Mouse (Mus musculus) adrenal gland, postnatal 10 days (tissue): ENCODE data around the gene Chmp1a. TPM values are rescaled to one million over a fixed set of nuclear protein-coding genes. Genes with fewer than 3 reads are reported as not detected.

ENCODE experiments used
- DNase-seq: peaks from one replicate; pipeline ENCODE4 v3.0.0; 2021; ENCODE audit warnings: mixed read lengths
- total RNA-seq, 2 experiments: library from RNA; stranded (reverse); gene quantifications; 2 replicates each; pipeline ENCODE4 v1.2.3; 2021

The Chmp1a gene
- total RNA-seq, 2 experiments from 2014 or later = 76.0 to 81.4 TPM

DNA sequence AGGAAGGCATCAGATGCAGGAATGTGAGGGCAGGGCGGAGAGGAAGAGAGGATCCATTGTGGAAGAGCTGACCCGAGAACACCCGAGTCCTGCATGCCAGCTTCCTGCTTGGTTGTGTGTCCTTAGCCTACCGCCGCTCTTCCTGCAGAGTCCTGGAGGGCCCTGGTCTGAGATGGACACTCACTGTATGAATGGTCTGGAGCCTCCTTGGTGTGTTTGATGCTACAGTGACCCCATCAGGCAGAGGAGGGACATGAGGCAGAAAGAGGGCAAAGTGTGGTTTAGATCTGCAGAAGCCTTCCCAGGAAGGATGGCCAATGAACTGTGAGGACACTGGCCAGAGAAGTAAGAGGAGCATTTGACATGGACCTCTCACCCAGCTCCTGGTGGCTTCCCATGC, 57.4 kb downstream of the Chmp1a start:
- DNase-seq = no peak

Other genes starting within 250 kb of the Chmp1a start
- gene Ankrd11, start 170.5 kb downstream of the Chmp1a start, total RNA-seq = 100 to 1,000 TPM in 1 of 2 experiments, 10 to 100 TPM in 1; 73.9 to 103 TPM
- gene Spg7, start 149.8 kb downstream of the Chmp1a start, total RNA-seq = 10 to 100 TPM; 64.9 to 82.8 TPM
- gene Rpl13, start 110.4 kb downstream of the Chmp1a start, total RNA-seq = 100 to 1,000 TPM; 682 to 692 TPM
- gene Cpne7, start 95.4 kb downstream of the Chmp1a start, total RNA-seq = 1 to 10 TPM; 4.9 to 5.1 TPM
- gene Sult5a1, start 54.4 kb downstream of the Chmp1a start, total RNA-seq = 10 to 100 TPM in 1 of 2 experiments, 1 to 10 TPM in 1; 9.0 to 10.3 TPM
- gene Dpep1, start 26.5 kb downstream of the Chmp1a start, total RNA-seq = 10 to 100 TPM; 19.1 to 33.3 TPM
- gene Spata33, start 69 bp upstream of the Chmp1a start, total RNA-seq = 1 to 10 TPM; 1.9 to 3.4 TPM
- gene Cdk10, start 12.1 kb upstream of the Chmp1a start, total RNA-seq = 10 to 100 TPM; 43.6 to 56.7 TPM
- gene Spata2l, start 23.5 kb upstream of the Chmp1a start, total RNA-seq = 10 to 100 TPM in 1 of 2 experiments, 1 to 10 TPM in 1; 9.5 to 16.7 TPM
- gene Zfp276, start 41.4 kb upstream of the Chmp1a start, total RNA-seq = 10 to 100 TPM; 17.0 to 21.3 TPM
- gene Vps9d1, start 41.6 kb upstream of the Chmp1a start, total RNA-seq = 10 to 100 TPM; 23.1 to 26.7 TPM
- 10 to 100 TPM in 1 of 2 experiments, 1 to 10 TPM in 1; 7.7 to 10.6 TPM for gene Fanca, start 105.8 kb upstream of the Chmp1a start, total RNA-seq
- 1 to 10 TPM; 2.0 to 2.5 TPM for gene Spire2, start 120.0 kb upstream of the Chmp1a start, total RNA-seq
- 100 to 1,000 TPM; 177 TPM for gene Tcf25, start 161.0 kb upstream of the Chmp1a start, total RNA-seq
- not detected for gene Mc1r, start 194.3 kb upstream of the Chmp1a start, total RNA-seq
- gene Tubb3, start 198.7 kb upstream of the Chmp1a start, total RNA-seq = 10 to 100 TPM; 29.3 to 74.9 TPM
- 10 to 100 TPM; 33.2 to 40.3 TPM for gene Def8, start 210.8 kb upstream of the Chmp1a start, total RNA-seq